Mouse (Mus musculus): ENCODE measurements around the gene Lim2.

The Lim2 gene

DNA sequence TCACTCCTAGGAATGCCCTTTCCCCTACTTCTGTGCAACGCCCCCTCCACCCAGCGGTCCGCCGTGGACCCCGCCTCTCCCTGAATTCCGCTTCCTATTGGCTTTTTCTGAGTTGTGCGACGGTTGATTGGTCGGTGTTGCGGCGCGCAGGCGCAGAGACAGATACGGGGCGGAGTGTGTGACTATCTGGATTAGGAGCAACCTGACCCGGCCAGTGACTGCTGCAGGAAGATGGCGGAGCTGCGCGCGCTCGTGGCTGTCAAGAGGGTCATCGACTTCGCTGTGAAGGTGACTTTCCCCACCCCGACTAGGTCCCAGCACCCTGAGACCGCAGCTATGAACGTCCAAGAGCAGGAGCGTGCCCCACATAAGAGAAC is 16.4 kb downstream of the Lim2 start, which contains the start of the genes Etfb and Gm45233:
Gene Etfb, plus strand, starts transcription at position 167 of the 377 bp plus-strand sequence.
Gene Gm45233, plus strand, starts transcription at position 212 of the 377 bp plus-strand sequence.
- DNase-seq (ENCODE audit: low spot score): peak; percentile 93

DNA sequence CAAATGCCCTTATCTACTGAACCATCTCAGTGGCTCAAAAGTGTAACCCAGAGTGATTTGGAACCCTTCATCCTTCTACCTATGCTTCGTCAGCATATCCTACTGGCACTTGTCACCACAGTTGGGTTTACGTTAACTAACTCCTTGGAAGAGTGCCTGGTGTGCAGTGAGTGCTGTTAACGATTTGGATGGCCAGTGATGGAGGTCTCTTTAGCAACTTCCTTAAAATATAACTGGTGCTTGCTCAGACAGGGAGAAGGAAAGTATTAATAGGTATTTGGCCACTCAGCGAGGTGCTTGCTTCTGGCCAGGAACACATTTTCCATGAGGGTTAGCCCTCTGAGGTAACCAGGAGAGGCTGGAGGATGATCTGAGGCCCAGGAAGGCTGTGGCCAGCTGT is 20.3 kb downstream of the Lim2 start:
- no peak for DNase-seq (ENCODE audit: low spot score)

DNA sequence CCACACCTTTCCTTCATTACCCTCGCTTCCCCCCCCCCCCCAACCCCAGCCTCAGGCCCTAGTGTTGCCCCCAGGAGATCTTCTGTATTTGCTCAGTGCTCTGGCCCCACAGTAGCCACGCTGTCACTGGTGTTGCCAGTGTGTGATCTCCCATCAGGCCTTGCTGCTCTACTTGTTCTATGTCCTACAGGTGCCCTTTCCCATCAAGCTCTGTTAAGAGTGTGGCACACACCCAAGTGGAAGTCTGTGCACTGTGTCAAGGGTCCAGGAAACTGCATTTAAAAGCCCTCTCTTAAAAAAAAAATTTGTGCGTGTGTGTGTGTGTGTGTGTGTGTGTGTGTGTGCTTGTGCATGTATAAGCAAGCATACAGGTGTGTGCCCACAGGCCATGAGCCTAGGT is 20.8 kb downstream of the Lim2 start:
- DNase-seq (ENCODE audit: low spot score): no peak

DNA sequence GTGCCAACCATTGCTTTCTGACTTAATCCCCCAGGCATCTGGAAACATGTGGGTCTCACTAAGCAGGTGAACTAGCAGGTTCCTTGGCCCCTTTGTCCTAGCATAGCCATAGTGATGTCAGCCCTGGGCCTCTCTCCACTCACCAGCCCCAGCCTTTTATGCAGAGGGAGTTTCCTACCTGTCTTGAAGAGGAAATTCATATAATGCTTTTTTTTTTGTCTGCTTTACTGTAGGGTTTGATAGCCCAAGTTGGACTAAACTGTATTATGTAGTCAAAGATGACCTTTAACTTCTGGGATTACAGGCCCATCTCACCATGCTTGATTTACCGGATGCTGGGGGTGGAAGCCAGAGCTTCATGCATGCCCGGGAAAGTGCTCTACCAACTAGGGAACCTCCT is 22.3 kb downstream of the Lim2 start:
- DNase-seq (ENCODE audit: low spot score): no peak

DNA sequence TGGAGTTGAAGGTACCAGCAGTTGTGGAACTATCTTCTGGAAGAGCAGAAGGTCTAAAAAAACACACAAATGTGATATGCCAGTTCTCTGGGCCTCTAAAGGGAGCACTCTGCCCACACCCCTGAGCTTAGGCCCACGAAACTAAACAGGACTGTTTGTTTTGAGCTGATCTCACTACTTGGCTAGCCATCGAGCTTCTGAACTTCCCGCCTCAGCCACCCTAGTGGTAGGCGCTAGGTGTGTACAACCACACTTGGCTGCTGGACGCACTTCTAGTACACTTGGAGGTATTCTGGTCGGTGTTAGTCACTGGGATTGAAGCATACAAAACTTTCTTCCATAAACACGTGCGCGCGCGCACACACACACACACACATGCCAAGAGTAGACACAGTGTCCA is 24.3 kb downstream of the Lim2 start:
- DNase-seq (ENCODE audit: low spot score): no peak

DNA sequence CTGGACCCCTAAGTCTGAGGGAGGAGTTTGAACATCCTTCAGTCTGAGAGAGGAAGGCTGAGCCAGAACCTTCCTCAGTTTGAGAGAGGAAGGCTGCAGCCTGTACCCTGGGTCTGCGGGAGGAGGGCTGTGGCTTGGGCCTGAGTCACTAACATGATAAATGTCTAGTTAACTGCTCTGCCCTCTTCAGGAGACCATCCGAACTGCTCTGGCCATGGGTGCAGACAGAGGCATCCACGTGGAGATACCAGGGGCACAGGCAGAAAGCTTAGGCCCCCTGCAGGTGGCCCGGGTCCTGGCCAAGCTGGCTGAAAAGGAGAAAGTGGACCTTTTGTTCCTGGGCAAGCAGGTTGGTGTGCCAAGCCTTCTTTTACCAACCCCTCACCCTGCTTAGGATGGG is 25.1 kb downstream of the Lim2 start:
- DNase-seq (ENCODE audit: low spot score): peak; percentile 34

DNA sequence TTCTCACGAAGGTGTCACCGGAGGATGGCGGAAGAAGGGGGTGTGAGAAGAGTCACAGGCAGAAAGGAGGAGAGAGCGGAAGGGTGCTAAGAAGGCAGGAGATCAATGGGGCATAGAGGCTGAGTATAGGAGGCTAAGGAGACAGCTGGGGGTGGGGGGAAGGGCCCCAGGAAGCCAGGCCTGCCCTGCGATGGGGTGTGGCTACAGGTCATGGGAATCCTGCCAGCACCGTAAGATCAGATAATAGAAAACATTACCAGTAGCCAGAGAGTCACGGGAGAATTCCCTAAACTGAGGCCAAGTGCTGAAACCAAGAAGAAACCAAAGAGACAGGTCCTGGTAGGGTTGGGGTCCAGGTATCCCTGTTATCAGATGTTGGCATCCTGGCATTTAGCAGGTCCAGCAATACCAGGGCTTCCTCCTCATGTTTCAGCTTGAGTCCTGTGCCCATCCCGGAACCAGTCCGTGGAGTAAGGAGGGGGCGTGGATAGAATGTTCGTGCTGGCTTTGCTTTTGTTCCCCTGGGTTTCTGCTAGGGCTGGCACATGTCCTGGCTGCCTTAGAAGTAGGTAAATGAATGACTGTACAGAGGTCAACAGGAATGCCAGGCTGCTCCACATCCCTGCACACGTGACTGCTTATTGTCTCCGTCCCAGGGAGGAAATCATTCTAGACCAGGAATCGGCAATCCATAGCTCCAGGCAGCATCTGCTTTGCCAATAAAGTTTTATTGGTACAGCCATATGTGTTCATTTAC is 26.3 kb downstream of the Lim2 start:
- DNase-seq (ENCODE audit: low spot score): peak; percentile 54

DNA sequence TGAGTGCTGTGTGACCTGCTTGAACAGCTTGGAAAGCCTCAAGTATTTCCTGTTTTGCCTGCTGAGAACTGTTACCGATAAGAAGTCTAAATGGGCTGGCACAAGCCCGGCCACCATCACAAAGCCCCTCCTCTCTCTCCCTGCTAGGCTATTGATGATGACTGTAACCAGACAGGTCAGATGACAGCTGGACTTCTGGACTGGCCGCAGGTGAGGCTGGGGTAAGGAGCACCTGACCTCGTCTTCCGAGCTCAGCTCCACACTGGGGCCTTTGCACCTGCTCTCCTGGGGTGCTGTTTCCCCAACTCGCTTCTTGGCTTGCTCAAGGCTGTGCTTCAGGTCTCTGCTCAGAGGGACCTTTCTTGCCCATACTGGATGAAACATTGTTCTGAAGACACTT is 26.9 kb downstream of the Lim2 start:
- no peak for DNase-seq (ENCODE audit: low spot score)

DNA sequence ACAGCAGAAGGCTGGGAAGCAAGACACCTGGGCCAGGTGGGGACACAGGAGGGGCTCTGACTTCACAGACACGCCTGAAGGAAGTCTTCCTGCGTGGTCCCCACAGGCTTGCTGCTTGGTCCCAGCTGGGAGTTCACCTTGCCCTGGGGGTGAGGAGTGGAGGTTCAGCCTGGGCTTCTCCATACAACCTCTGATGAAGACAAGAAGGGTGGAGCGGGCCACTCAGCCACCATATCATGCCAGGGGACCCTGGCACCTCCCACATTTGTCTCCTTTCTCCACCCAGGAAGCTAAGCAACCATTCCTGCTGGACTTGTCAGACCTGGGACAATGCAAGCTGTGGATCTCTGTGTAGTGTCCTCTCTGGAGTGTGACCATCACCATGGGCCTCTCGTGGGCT is 35.4 kb downstream of the Lim2 start, which contains the start of gene Vsig10l:
Gene Vsig10l, plus strand, starts transcription at position 301 of the 400 bp plus-strand sequence.
- no peak for DNase-seq (ENCODE audit: low spot score)

DNA sequence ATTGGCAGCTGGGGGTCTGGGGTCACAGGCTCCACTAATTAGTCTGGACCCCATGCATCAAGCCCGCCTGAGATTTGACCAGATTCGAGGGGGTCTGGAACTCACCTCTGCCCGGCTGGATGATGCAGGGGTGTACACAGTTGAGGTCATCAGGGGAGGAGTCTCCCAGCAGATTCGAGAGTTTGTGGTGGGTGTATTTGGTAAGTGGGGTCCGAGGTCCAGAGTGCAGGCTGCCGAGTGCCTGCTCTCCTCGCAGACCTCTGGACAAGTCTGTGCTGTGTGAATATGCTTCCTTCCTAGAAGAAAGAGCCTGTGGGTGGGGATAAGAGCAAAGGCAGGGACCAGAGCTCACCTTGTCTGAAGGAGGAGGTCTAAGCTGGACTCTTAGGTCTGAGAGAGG is 36.5 kb downstream of the Lim2 start:
- no peak for DNase-seq (ENCODE audit: low spot score)

DNA sequence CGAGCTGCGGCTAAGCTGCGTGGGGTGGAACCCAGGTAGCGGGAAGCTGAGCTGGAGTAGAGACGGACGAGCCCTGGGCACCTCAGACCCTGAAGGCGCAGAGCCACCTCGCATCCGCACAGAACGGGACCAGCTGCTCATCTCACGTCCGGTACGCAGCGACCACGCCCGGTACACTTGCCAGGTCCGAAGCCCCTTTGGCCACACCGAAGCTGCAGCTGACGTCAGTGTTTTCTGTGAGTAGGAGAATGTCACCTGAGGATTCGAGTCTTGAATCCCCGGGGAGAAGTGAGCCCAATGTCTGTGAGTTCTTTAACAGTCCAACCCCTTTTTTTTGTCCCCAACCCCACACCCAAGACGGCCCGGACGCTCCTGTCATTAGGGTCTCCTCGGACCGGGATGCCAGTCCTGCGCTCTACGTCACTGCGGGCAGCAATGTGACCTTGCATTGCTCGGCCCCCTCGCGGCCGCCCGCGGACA is 37.4 kb downstream of the Lim2 start:
- peak; percentile 80 for DNase-seq (ENCODE audit: low spot score)

DNA sequence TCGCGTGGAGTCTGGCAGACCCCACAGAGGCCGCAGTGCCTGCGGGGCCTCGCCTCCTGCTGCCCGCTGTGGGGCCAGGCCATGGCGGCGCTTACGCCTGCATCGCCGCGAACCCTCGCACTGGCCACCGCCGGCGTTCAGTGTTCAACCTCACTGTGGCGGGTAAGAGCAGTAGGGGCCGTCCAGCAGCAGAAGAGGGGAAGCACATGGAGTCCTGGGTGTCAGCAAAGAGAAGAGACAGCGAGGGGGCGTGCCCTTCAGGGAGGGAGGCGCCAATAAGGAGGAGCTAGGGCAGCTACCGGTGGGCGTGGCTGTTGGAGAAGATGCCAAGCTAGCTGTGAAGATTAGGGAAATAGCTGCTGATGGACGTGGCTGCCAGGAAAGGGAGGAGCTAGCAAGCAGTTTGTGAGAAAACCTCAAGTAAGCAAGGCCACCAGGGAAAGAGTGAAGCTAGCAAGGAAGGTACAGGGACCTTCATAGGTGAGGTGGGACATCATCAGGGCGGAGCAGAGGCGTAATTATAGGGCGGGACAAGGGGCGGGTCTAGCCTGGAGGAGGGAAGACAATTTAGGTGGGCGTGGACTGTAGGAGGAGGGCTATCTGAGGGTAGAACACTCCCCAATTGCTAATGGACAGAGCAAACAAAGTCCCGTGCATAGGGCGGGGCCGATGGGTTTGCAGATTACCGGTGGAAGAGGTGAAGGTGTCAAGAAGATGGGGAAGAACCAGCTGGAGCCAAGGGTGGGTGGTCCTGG is 38.1 kb downstream of the Lim2 start:
- DNase-seq (ENCODE audit: low spot score): peak; percentile 89

DNA sequence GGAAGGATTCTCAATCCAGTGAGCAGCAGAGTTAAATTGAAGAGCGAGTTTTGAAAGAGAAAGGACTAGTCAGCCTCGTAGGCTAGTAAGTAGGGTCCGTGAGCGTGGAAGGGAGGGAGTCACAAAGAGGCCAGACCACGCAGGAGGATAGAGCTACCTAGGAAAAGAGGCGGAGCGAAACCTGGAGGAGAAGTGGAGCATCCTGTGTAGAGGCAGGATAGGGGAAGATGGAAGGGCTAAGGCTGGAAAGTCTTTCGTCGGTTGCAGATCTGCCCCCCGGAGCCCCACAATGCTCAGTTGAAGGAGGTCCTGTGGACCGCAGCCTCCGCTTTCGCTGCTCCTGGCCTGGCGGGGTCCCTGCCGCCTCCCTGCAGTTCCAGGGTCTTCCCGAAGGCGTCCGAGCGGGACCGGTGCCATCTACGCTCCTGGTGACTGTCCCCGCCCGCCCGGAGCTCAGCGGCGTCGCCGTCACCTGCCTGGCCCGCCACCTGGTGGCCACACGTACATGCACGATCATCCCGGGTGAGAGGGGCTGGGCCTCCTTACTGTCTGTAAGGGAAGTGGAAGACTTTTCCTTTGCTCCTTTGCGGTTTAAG is 38.7 kb downstream of the Lim2 start:
- DNase-seq (ENCODE audit: low spot score): peak; percentile 86

DNA sequence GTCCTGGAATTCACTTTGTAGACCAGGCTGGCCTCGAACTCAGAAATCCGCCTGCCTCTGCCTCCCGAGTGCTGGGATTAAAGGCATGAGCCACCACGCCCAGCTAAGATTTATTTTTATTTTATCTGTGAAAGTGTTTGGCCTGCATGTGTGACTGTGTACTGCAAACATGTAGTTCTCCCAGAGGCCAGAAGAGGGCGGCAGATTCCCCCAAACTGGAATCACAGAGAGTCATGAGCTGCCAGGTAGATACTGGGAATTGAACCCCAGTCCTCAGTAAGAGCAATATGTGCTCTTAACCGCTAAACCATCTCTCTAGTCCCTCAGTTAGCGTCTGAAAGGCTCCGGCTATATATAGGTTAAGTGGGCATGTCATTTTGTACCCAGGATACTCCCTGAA is 42.9 kb downstream of the Lim2 start:
- peak; percentile 23 for DNase-seq (ENCODE audit: low spot score)

DNA sequence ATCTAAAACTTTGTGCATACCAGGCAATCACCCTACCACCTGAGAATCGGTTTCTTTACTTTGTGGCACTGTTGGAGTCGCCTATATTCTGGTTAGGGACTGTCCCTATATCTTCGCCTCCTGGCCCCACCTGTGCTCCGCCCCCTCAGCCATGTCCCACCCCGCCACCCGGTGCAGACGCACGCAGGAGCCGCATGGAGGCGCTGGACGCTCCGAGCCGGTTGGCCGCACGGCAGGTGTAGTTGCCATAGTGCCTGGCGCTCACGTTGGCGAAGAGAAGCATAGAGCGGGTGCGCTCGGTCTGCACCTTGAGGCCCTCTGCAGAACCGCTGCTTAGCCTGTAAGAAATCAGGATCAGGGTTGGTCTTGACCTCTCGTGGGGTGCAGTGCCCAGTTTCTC is 48.2 kb downstream of the Lim2 start:
- DNase-seq (ENCODE audit: low spot score): no peak

DNA sequence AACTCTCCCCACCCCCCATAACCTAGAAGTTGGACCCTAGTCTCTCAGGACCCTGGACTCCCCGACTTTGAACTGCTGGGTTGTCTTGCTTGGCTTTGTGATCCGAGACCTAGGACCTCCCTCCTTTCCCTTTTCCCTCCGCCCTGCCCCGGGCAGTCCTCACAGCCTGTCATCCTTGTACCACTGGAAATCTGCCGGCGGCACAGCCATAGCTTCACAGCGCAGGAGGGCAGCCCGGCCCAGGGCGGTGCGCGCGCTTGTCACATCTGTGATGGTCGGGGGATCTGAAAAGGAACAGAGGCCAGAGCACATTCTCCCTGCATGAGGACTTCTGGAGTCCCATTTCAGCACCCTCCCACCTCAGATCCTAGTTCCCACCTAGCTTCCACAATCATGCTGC is 48.9 kb downstream of the Lim2 start:
- no peak for DNase-seq (ENCODE audit: low spot score)

DNA sequence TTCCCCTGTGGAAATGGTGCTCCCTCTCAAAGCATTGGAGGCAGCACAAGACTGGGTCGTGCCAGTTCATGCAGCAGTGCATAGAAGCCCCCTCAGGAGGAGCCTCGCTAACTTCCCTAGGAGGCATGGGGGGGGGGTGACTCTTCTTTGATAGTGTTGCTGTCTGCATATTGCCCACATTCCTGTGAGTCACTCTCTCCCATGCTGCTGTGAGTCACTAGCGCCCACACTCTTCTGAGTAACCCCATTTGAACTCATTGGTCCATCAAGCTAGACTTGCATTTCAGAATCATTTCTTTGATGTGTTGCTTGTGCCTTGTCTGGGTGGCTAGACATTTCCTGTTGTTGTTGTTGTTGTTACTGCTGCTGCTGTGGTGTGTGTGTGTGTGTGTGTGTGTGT is 53.7 kb downstream of the Lim2 start:
- no peak for DNase-seq (ENCODE audit: low spot score)

DNA sequence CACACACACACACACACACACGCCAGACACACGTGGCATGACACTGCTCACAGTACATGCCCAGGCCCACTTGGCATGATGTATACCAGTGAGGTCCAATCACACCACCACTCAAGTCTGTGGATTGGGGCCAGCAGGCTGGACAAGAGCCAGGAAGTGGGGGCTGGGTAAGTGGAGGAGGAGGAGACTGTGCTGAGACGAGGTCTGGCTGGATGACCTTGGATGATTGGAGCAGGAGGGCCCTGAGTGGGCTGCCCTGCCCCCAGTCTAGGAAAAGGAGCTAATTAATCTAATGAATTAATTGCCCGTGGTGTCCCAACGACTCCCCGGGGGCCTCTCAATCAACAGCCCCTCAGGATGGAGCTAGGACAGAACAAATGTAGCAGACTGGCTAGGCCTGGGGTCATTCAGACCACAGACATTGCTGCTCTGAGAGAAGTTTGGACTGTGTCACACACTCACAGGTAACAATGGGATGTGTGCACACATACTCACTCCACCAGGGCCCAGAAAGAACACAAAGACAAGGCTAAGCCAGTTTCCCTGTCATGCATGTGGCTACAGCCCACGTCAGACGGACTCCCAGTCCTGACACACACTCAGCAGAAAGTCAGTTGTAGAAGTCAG is 54.7 kb downstream of the Lim2 start:
- peak; percentile 35 for DNase-seq (ENCODE audit: low spot score)

DNA sequence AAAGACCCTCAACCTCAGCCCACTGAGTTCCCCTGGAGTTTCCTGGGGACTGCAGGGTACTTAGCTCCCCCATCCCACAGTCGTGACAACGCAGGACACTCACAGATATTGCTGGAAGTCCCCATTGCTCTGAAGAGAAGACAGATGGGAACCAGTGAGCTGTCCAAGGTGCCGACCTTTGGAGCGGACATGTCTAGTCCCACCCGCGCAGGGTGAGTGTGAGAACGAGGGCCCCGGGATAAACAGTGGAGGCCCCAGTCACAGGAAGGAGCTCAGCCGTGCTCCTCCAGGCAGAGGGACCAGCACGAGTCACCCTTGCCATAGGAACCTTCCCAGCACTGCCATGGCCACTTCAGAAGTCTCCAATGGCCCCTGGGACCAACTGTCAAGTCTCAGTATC is 55.8 kb downstream of the Lim2 start:
- DNase-seq (ENCODE audit: low spot score): no peak
